Mouse (Mus musculus) neural tube, embryonic 15.5 days (tissue): ENCODE data around the gene Slc25a19. TPM values are rescaled to one million over a fixed set of nuclear protein-coding genes. Genes with fewer than 3 reads are reported as not detected.

Source experiments
- ATAC-seq: fragments of 200-750 bp; cut with Nextera tagmentation; 2 replicates; pipeline ENCODE4 v1.8.0; 2017; ENCODE audit warnings: mild to moderate bottlenecking, moderate TSS enrichment, moderate library complexity; ENCODE audit not compliant: low FRiP score
- H3K27ac ChIP-seq: fragments of 300-500 bp; sonication (generic); replicated peaks from 2 replicates; pipeline ENCODE4 v1.5.1; 2015; ENCODE audit warnings: mild to moderate bottlenecking, inconsistent platforms
- H3K27me3 ChIP-seq: fragments of 300-500 bp; sonication (generic); replicated peaks from 2 replicates; pipeline ENCODE4 v1.6.1; 2015; ENCODE audit warnings: inconsistent platforms
- H3K36me3 ChIP-seq: fragments of 300-500 bp; sonication (generic); 2 replicates; pipeline ENCODE4 v1.6.1; 2015; ENCODE audit warnings: inconsistent platforms
- H3K4me1 ChIP-seq: fragments of 300-500 bp; sonication (generic); 2 replicates; pipeline ENCODE4 v1.6.1; 2015; ENCODE audit warnings: inconsistent platforms
- H3K4me2 ChIP-seq: fragments of 300-500 bp; sonication (generic); 2 replicates; pipeline ENCODE4 v1.6.1; 2015; ENCODE audit warnings: inconsistent platforms, mild to moderate bottlenecking, moderate library complexity
- H3K4me3 ChIP-seq: fragments of 300-500 bp; sonication (generic); replicated peaks from 2 replicates; pipeline ENCODE4 v1.5.1; 2015; ENCODE audit warnings: mild to moderate bottlenecking, inconsistent platforms
- H3K9ac ChIP-seq: fragments of 300-500 bp; sonication (generic); replicated peaks from 2 replicates; pipeline ENCODE4 v1.6.1; 2015; ENCODE audit warnings: mild to moderate bottlenecking, inconsistent platforms
- H3K9me3 ChIP-seq: fragments of 300-500 bp; sonication (generic); replicated peaks from 2 replicates; pipeline ENCODE4 v1.6.1; 2016; ENCODE audit warnings: inconsistent platforms
- WGBS: fragments of 180-500 bp; shearing (Covaris S2); methylation state at CpG from one replicate; pipeline ENCODE4 v1.1.7; 2015; ENCODE audit warnings: mixed read lengths; 5-methylcytosine and 5-hydroxymethylcytosine counted together
- polyA plus RNA-seq: library from polyadenylated mRNA; unstranded; fragments of >200 nt; fragmentation: Nextera tagmentation; extraction: Ambion mirVana; gene quantifications from 2 replicates; pipeline ENCODE4 v1.2.1, GENCODE M21; 2015

Slc25a19 gene
- polyA plus RNA-seq, 1 experiment from 2014 or later: 52.8 TPM

- Histone ChIP-seq H3K9me3 (no peaks in the 10 kb centered on the region), H3K4me1 (peaks cover 25% of the 10 kb centered on the region), H3K4me2 (no peak overlapping the region), H3K9ac (no peak overlapping the region), H3K4me3 (no peak overlapping the region), H3K27ac (no peak overlapping the region), H3K27me3 (no peaks in the 10 kb centered on the region), H3K36me3 (no peaks in the 10 kb centered on the region)
- no peak for ATAC-seq
- 87% methylated on average over 13 of the region's 13 CpGs for WGBS
These were observed 1.8 kb upstream of the Slc25a19 start for GRCm38 (mm10) chr11:115629734-115630531.

- Histone ChIP-seq H3K9ac (0 out of 2 replicates have a peak overlapping the region, but pooled peaks have one; percentile 6), H3K27ac (0 out of 2 replicates have a peak overlapping the region, but pooled peaks have one; percentile 25), H3K4me1 (peaks cover 25% of the 10 kb centered on the region), H3K36me3 (peaks cover 2% of the 10 kb centered on the region), H3K27me3 (no peaks in the 10 kb centered on the region), H3K9me3 (no peaks in the 10 kb centered on the region), H3K4me3 (peak overlapping the region; percentile 80), H3K4me2 (peak overlapping the region; percentile 90)
- ATAC-seq: peak; percentile 6; the same call in 1 of the 2 replicates
- 52% methylated on average over 13 of the region's 13 CpGs for WGBS
These were observed 488 bp upstream of the Slc25a19 start for GRCm38 (mm10) chr11:115628465-115629101.

GRCm38 (mm10) chr11:115626824-115627616, 1.1 kb downstream of the Slc25a19 start:
- 51% methylated on average over 11 of the region's 11 CpGs for WGBS
- no peak for ATAC-seq
- peak overlapping the region; percentile 66 for H3K9ac ChIP-seq

GRCm38 (mm10) chr11:115625877-115626276, 2.2 kb downstream of the Slc25a19 start:
- Histone ChIP-seq H3K4me1 (peaks cover 25% of the 10 kb centered on the region), H3K4me2 (no peak overlapping the region), H3K9me3 (no peaks in the 10 kb centered on the region), H3K4me3 (no peak overlapping the region), H3K27ac (no peak overlapping the region), H3K9ac (no peak overlapping the region), H3K36me3 (peaks cover 21% of the 10 kb centered on the region), H3K27me3 (no peaks in the 10 kb centered on the region)
- 81% methylated on average over 9 of the region's 9 CpGs for WGBS
- no peak for ATAC-seq

More at GRCm38 (mm10) chr11:115626824-115627616, 1.1 kb downstream of the Slc25a19 start:
- Histone ChIP-seq H3K27me3 (no peaks in the 10 kb centered on the region), H3K4me1 (peaks cover 25% of the 10 kb centered on the region), H3K27ac (peak overlapping the region; percentile 73; the same call in 1 of the 2 replicates), H3K9me3 (no peaks in the 10 kb centered on the region), H3K36me3 (peaks cover 16% of the 10 kb centered on the region), H3K4me3 (peak overlapping the region; percentile 80), H3K4me2 (peak overlapping the region; percentile 90)

- 80% methylated on average over 9 of the region's 9 CpGs for WGBS
- peaks cover 23% of the 10 kb centered on the region for H3K4me1 ChIP-seq
- H3K9ac ChIP-seq: no peak overlapping the region
- no peak overlapping the region for H3K4me3 ChIP-seq
- peaks cover 42% of the 10 kb centered on the region for H3K36me3 ChIP-seq
- H3K4me2 ChIP-seq: no peak overlapping the region
- H3K27me3 ChIP-seq: no peaks in the 10 kb centered on the region
- H3K9me3 ChIP-seq: no peaks in the 10 kb centered on the region
- no peak overlapping the region for H3K27ac ChIP-seq
- no peak for ATAC-seq
These were observed 4.5 kb downstream of the Slc25a19 start for GRCm38 (mm10) chr11:115623487-115624070.

- Histone ChIP-seq H3K4me1 (no peaks in the 10 kb centered on the region), H3K4me2 (no peak overlapping the region), H3K9ac (no peak overlapping the region), H3K36me3 (peaks cover 56% of the 10 kb centered on the region), H3K4me3 (no peak overlapping the region), H3K27ac (no peak overlapping the region), H3K27me3 (no peaks in the 10 kb centered on the region), H3K9me3 (no peaks in the 10 kb centered on the region)
- ATAC-seq: no peak
- WGBS: 95% methylated on average over 7 of the region's 7 CpGs
These were observed 8.1 kb downstream of the Slc25a19 start for GRCm38 (mm10) chr11:115619949-115620348.

GRCm38 (mm10) chr11:115618732-115619516, 9.2 kb downstream of the Slc25a19 start:
- WGBS: 89% methylated on average over 16 of the region's 16 CpGs
- H3K4me1 ChIP-seq: no peaks in the 10 kb centered on the region
- no peak overlapping the region for H3K4me3 ChIP-seq

GRCm38 (mm10) chr11:115618001-115618400, 10.1 kb downstream of the Slc25a19 start:
- Histone ChIP-seq H3K9me3 (no peaks in the 10 kb centered on the region), H3K9ac (no peak overlapping the region), H3K27me3 (0 out of 2 replicates have a peak, but pooled peaks cover 12% of the 10 kb centered on the region), H3K4me2 (no peak overlapping the region), H3K4me3 (no peak overlapping the region), H3K36me3 (peaks cover 55% of the 10 kb centered on the region), H3K4me1 (peaks cover 7% of the 10 kb centered on the region), H3K27ac (no peak overlapping the region)
- 98% methylated on average over 2 of the region's 2 CpGs for WGBS
- no peak for ATAC-seq

More at GRCm38 (mm10) chr11:115618732-115619516, 9.2 kb downstream of the Slc25a19 start:
- Histone ChIP-seq H3K27ac (no peak overlapping the region), H3K4me2 (no peak overlapping the region), H3K27me3 (0 out of 2 replicates have a peak, but pooled peaks cover 6% of the 10 kb centered on the region), H3K36me3 (peaks cover 62% of the 10 kb centered on the region), H3K9ac (no peak overlapping the region), H3K9me3 (no peaks in the 10 kb centered on the region)
- ATAC-seq: no peak

GRCm38 (mm10) chr11:115616893-115617292, 11.2 kb downstream of the Slc25a19 start:
- H3K36me3 ChIP-seq: peaks cover 45% of the 10 kb centered on the region
- WGBS: 84% methylated on average over 6 of the region's 6 CpGs
- no peaks in the 10 kb centered on the region for H3K9me3 ChIP-seq
- no peak overlapping the region for H3K27ac ChIP-seq
- ATAC-seq: no peak
- H3K27me3 ChIP-seq: 0 out of 2 replicates have a peak, but pooled peaks cover 12% of the 10 kb centered on the region
- H3K4me1 ChIP-seq: peaks cover 15% of the 10 kb centered on the region
- H3K4me3 ChIP-seq: no peak overlapping the region
- H3K4me2 ChIP-seq: no peak overlapping the region
- H3K9ac ChIP-seq: no peak overlapping the region

- Histone ChIP-seq H3K27me3 (0 out of 2 replicates have a peak, but pooled peaks cover 13% of the 10 kb centered on the region), H3K4me2 (no peak overlapping the region), H3K9ac (no peak overlapping the region), H3K27ac (no peak overlapping the region), H3K36me3 (peaks cover 45% of the 10 kb centered on the region), H3K4me3 (no peak overlapping the region), H3K4me1 (peaks cover 20% of the 10 kb centered on the region), H3K9me3 (no peaks in the 10 kb centered on the region)
- no peak for ATAC-seq
- WGBS: 93% methylated on average over 7 of the region's 7 CpGs
These were observed 11.7 kb downstream of the Slc25a19 start for GRCm38 (mm10) chr11:115616371-115616770.
